8 mouse cellular contexts compared by ENCODE assay signal in genomic region chr6:38736240-38736639, GRCm38 (mm10).
DNase-seq lines count a peak whose midpoint lies in the region; ATAC-seq and TF ChIP-seq lines count a peak whose summit lies in the region.

No protein-coding gene starts in this region.

- no peak overlapping the region for H3K9ac ChIP-seq in heart, embryonic 11.5 days (ENCODE audit: low read depth, low read length)
- no peak overlapping the region for H3K9ac ChIP-seq in kidney, embryonic 15.5 days
- H3K9ac ChIP-seq in limb, embryonic 14.5 days (ENCODE audit: low read depth, low read length, severe bottlenecking), result no peak overlapping the region
- no peak overlapping the region for H3K9ac ChIP-seq in midbrain, postnatal 0 days (replicated peaks; ENCODE audit: low read length, poor library complexity, severe bottlenecking)

- H3K27ac ChIP-seq in bone marrow, adult 2 months (ENCODE audit: control insufficient read depth, insufficient read depth, low read depth, low read length, poor library complexity), result no peak overlapping the region
- H3K27ac ChIP-seq in embryonic fibroblast, embryonic 13.5 days (ENCODE audit: insufficient read depth, low read length), result no peak overlapping the region
- H3K27ac ChIP-seq in heart, embryonic 11.5 days (ENCODE audit: low read depth, low read length), result no peak overlapping the region
- no peak overlapping the region for H3K27ac ChIP-seq in kidney, embryonic 15.5 days
- no peak overlapping the region for H3K27ac ChIP-seq in limb, embryonic 14.5 days (replicated peaks; ENCODE audit: low read depth, low read length)
- no peak overlapping the region for H3K27ac ChIP-seq in midbrain, postnatal 0 days (ENCODE audit: low read depth, low read length)

- TF ChIP-seq POLR2A in bone marrow, adult 2 months (IDR thresholded peaks at IDR 0.05; ENCODE audit: borderline replicate concordance, control insufficient read depth, low read depth, low read length), result no peak
- TF ChIP-seq POLR2A in embryonic fibroblast, embryonic 13.5 days (IDR thresholded peaks at IDR 0.05; ENCODE audit: low read depth, low read length), result no peak
- no peak for TF ChIP-seq POLR2A in limb, embryonic 14.5 days (IDR thresholded peaks at IDR 0.05; ENCODE audit: borderline replicate concordance, extremely low read depth, insufficient read depth, insufficient read length)

- H3K36me3 ChIP-seq in C2C12 (ENCODE audit: control insufficient read depth, insufficient read depth), result peaks cover 31% of the 10 kb centered on the region
- peaks cover 4% of the 10 kb centered on the region; the same call in 1 of the 2 replicates for H3K36me3 ChIP-seq in heart, embryonic 11.5 days (ENCODE audit: control insufficient read depth, insufficient read depth, low read length)
- H3K36me3 ChIP-seq in kidney, embryonic 15.5 days, result peaks cover 93% of the 10 kb centered on the region
- H3K36me3 ChIP-seq in limb, embryonic 14.5 days (ENCODE audit: control insufficient read depth, insufficient read depth, low read length), result peaks cover 64% of the 10 kb centered on the region
- H3K36me3 ChIP-seq in midbrain, postnatal 0 days (ENCODE audit: insufficient read depth, low read length), result peaks cover 23% of the 10 kb centered on the region

- peak; percentile 86 for DNase-seq in limb, embryonic 14.5 days (ENCODE audit: low spot score)
- DNase-seq in midbrain, postnatal 0 days (ENCODE audit: low spot score), result peak; percentile 85
- DNase-seq in spleen, postnatal 36 days (ENCODE audit: low spot score in 2 of 2), result peak; percentile 65 to 74

- no peaks in the 10 kb centered on the region for H3K4me1 ChIP-seq in bone marrow, adult 2 months (ENCODE audit: control insufficient read depth, insufficient read depth, low read length)
- H3K4me1 ChIP-seq in embryonic fibroblast, embryonic 13.5 days (ENCODE audit: control insufficient read depth, insufficient read depth, low read length), result no peaks in the 10 kb centered on the region
- peaks cover 12% of the 10 kb centered on the region; the same call in 1 of the 2 replicates for H3K4me1 ChIP-seq in heart, embryonic 11.5 days (ENCODE audit: control insufficient read depth, insufficient read depth, low read length)
- no peaks in the 10 kb centered on the region for H3K4me1 ChIP-seq in kidney, embryonic 15.5 days
- H3K4me1 ChIP-seq in limb, embryonic 14.5 days (ENCODE audit: control insufficient read depth, insufficient read depth, low read length), result no peaks in the 10 kb centered on the region
- H3K4me1 ChIP-seq in midbrain, postnatal 0 days (ENCODE audit: insufficient read depth, low read length), result no peaks in the 10 kb centered on the region

- no peaks in the 10 kb centered on the region for H3K79me3 ChIP-seq in C2C12 (ENCODE audit: low read depth)

- H3K4me3 ChIP-seq in C2C12 (ENCODE audit: insufficient read depth, poor library complexity, severe bottlenecking), result no peak overlapping the region
- no peak overlapping the region for H3K4me3 ChIP-seq in bone marrow, adult 2 months (replicated peaks; ENCODE audit: control insufficient read depth, low read depth, low read length)
- H3K4me3 ChIP-seq in embryonic fibroblast, embryonic 13.5 days (ENCODE audit: insufficient read depth, low read length), result no peak overlapping the region
- no peak overlapping the region for H3K4me3 ChIP-seq in heart, embryonic 11.5 days (ENCODE audit: low read depth, low read length)
- H3K4me3 ChIP-seq in kidney, embryonic 15.5 days (replicated peaks), result no peak overlapping the region
- H3K4me3 ChIP-seq in limb, embryonic 14.5 days (replicated peaks; ENCODE audit: low read length), result no peak overlapping the region
- no peak overlapping the region for H3K4me3 ChIP-seq in midbrain, postnatal 0 days (ENCODE audit: low read depth, low read length)

- ATAC-seq in heart, embryonic 11.5 days (replicated peaks; ENCODE audit: insufficient number of reproducible peaks, low FRiP score, low TSS enrichment), result peak; percentile 57; the same call in 1 of the 2 replicates
- ATAC-seq in kidney, embryonic 15.5 days (replicated peaks; ENCODE audit: low FRiP score), result peak; percentile 77
- ATAC-seq in limb, embryonic 14.5 days (ENCODE audit: low FRiP score, low read depth), result peak; percentile 71
- peak; percentile 82 for ATAC-seq in midbrain, postnatal 0 days (ENCODE audit: low FRiP score)

- no peaks in the 10 kb centered on the region for H3K27me3 ChIP-seq in C2C12 (ENCODE audit: control insufficient read depth, insufficient read depth, insufficient read length)
- H3K27me3 ChIP-seq in heart, embryonic 11.5 days (ENCODE audit: control insufficient read depth, insufficient read depth, low read length), result no peaks in the 10 kb centered on the region
- H3K27me3 ChIP-seq in kidney, embryonic 15.5 days, result no peaks in the 10 kb centered on the region
- H3K27me3 ChIP-seq in limb, embryonic 14.5 days (ENCODE audit: control insufficient read depth, insufficient read depth, low read length), result no peaks in the 10 kb centered on the region
- no peaks in the 10 kb centered on the region for H3K27me3 ChIP-seq in midbrain, postnatal 0 days (ENCODE audit: insufficient read depth, low read length)

- no peak overlapping the region for H3K4me2 ChIP-seq in heart, embryonic 11.5 days
- no peak overlapping the region for H3K4me2 ChIP-seq in kidney, embryonic 15.5 days
- H3K4me2 ChIP-seq in limb, embryonic 14.5 days (replicated peaks; ENCODE audit: low read depth, low read length, severe bottlenecking), result no peak overlapping the region
- no peak overlapping the region for H3K4me2 ChIP-seq in midbrain, postnatal 0 days (ENCODE audit: low read depth, low read length, poor library complexity, severe bottlenecking)

- no peaks in the 10 kb centered on the region for H3K79me2 ChIP-seq in C2C12 (ENCODE audit: control insufficient read depth, insufficient read depth)

- H3ac ChIP-seq in C2C12 (ENCODE audit: control insufficient read depth, insufficient read length, low read depth), result no peak overlapping the region

- TF ChIP-seq CTCF in C2C12 (IDR thresholded peaks at IDR 0.05; ENCODE audit: control insufficient read depth, insufficient read depth, insufficient read length), result peak; percentile 65
- TF ChIP-seq CTCF in bone marrow, adult 2 months (IDR thresholded peaks at IDR 0.05; ENCODE audit: control insufficient read depth, insufficient read depth, low read length), result peak; percentile 94
- TF ChIP-seq CTCF in embryonic fibroblast, embryonic 13.5 days (IDR thresholded peaks at IDR 0.05; ENCODE audit: borderline replicate concordance, insufficient read depth, low read length), result peak; percentile 78; the same call in 1 of the 2 replicates
- peak; percentile 97 for TF ChIP-seq CTCF in midbrain, postnatal 0 days (IDR thresholded peaks at IDR 0.05)

- WGBS in bone marrow, adult 2 months, result 24% methylated on average over 4 of the region's 4 CpGs
- 22% methylated on average over 4 of the region's 4 CpGs for WGBS in heart, embryonic 11.5 days (ENCODE audit: insufficient replicate concordance)
- 22% methylated on average over 4 of the region's 4 CpGs for WGBS in kidney, embryonic 15.5 days
- 28% methylated on average over 4 of the region's 4 CpGs for WGBS in limb, embryonic 14.5 days
- WGBS in midbrain, postnatal 0 days, result 24% methylated on average over 4 of the region's 4 CpGs

- no peaks in the 10 kb centered on the region for H3K9me3 ChIP-seq in heart, embryonic 11.5 days (replicated peaks; ENCODE audit: control insufficient read depth, low read length)
- no peaks in the 10 kb centered on the region for H3K9me3 ChIP-seq in kidney, embryonic 15.5 days (replicated peaks)
- no peaks in the 10 kb centered on the region for H3K9me3 ChIP-seq in limb, embryonic 14.5 days (ENCODE audit: control insufficient read depth, low read length)
- no peaks in the 10 kb centered on the region for H3K9me3 ChIP-seq in midbrain, postnatal 0 days (ENCODE audit: low read length)

TF ChIP-seq in C2C12, 6 proteins besides CTCF, POLR2A, EP300 and RAD21:
- TF ChIP-seq MAX (IDR thresholded peaks at IDR 0.05), result no peak
- no peak for TF ChIP-seq MYOD1 (IDR thresholded peaks at IDR 0.05; ENCODE audit: control insufficient read depth, insufficient read length, low read depth)
- no peak for TF ChIP-seq CEBPB (IDR thresholded peaks at IDR 0.05; ENCODE audit: low read depth)
- no peak for TF ChIP-seq FOSL1 (IDR thresholded peaks at IDR 0.05; ENCODE audit: insufficient read depth, low read length, poor library complexity, severe bottlenecking)
- no peak for TF ChIP-seq MYOG (IDR thresholded peaks at IDR 0.05; ENCODE audit: control insufficient read depth, extremely low read depth, insufficient read length)
- TF ChIP-seq USF1 (IDR thresholded peaks at IDR 0.05; ENCODE audit: low read depth), result no peak
TF ChIP-seq in C2C12: peak in this region for 0.
